Mouse (Mus musculus) hindbrain, embryonic 13.5 days (tissue): Measurements from ENCODE around the gene Phactr3. TPM values are rescaled to one million over a fixed set of nuclear protein-coding genes. Genes with fewer than 3 reads are reported as not detected.

Source experiments
- ATAC-seq: fragments of 200-750 bp; cut with Nextera tagmentation; 2 replicates; pipeline ENCODE4 v1.8.0; 2017; ENCODE audit warnings: moderate TSS enrichment; ENCODE audit not compliant: low FRiP score
- H3K27ac ChIP-seq: fragments of 300-500 bp; sonication (generic); 2 replicates; pipeline ENCODE4 v1.5.1; 2015; ENCODE audit warnings: inconsistent platforms, mild to moderate bottlenecking, moderate library complexity
- H3K27me3 ChIP-seq: fragments of 300-500 bp; sonication (generic); 2 replicates; pipeline ENCODE4 v1.6.1; 2015; ENCODE audit warnings: mild to moderate bottlenecking, inconsistent platforms
- H3K36me3 ChIP-seq: fragments of 300-500 bp; sonication (generic); 2 replicates; pipeline ENCODE4 v1.6.1; 2015; ENCODE audit warnings: mild to moderate bottlenecking, inconsistent platforms
- H3K4me1 ChIP-seq: fragments of 300-500 bp; sonication (generic); replicated peaks from 2 replicates; pipeline ENCODE4 v1.6.1; 2015; ENCODE audit warnings: inconsistent platforms
- H3K4me2 ChIP-seq: fragments of 300-500 bp; sonication (generic); 2 replicates; pipeline ENCODE4 v1.6.1; 2015; ENCODE audit warnings: inconsistent platforms, mild to moderate bottlenecking, moderate library complexity
- H3K4me3 ChIP-seq: fragments of 300-500 bp; sonication (generic); 2 replicates; pipeline ENCODE4 v1.5.1; 2015; ENCODE audit warnings: mild to moderate bottlenecking, inconsistent platforms
- H3K9ac ChIP-seq: fragments of 300-500 bp; sonication (generic); 2 replicates; pipeline ENCODE4 v1.6.1; 2015; ENCODE audit warnings: mild to moderate bottlenecking, inconsistent platforms
- H3K9me3 ChIP-seq: fragments of 300-500 bp; sonication (generic); 2 replicates; pipeline ENCODE4 v1.6.1; 2016; ENCODE audit warnings: inconsistent platforms
- WGBS: fragments of 180-500 bp; shearing (Covaris S2); methylation state at CpG from one replicate; pipeline ENCODE4 v1.1.7; 2015; 5-methylcytosine and 5-hydroxymethylcytosine counted together
- polyA plus RNA-seq: library from polyadenylated mRNA; unstranded; fragments of >200 nt; fragmentation: Nextera tagmentation; extraction: Ambion mirVana; gene quantifications from 2 replicates; pipeline ENCODE4 v1.2.1, GENCODE M21; 2015

The Phactr3 gene
- polyA plus RNA-seq, 1 experiment from 2014 or later = 42.1 TPM

- 82% methylated on average over 8 of the region's 8 CpGs for WGBS
- no peaks in the 10 kb centered on the region for H3K36me3 ChIP-seq
- H3K9me3 ChIP-seq = no peaks in the 10 kb centered on the region
- no peak for ATAC-seq
- no peaks in the 10 kb centered on the region; the same call in 1 of the 2 replicates for H3K4me1 ChIP-seq
- H3K4me3 ChIP-seq = no peak overlapping the region
- peaks cover 10% of the 10 kb centered on the region for H3K27me3 ChIP-seq
- no peak overlapping the region for H3K4me2 ChIP-seq
- H3K27ac ChIP-seq = no peak overlapping the region
- H3K9ac ChIP-seq = no peak overlapping the region
Observed at GRCm38 (mm10) chr2:178125427-178125826, 6.7 kb downstream of the Phactr3 start.

- 93% methylated on average over 7 of the region's 7 CpGs for WGBS
- no peak overlapping the region for H3K4me2 ChIP-seq
- H3K27ac ChIP-seq = no peak overlapping the region
- 0 out of 2 replicates have a peak, but pooled peaks cover 2% of the 10 kb centered on the region for H3K27me3 ChIP-seq
- no peaks in the 10 kb centered on the region; the same call in 1 of the 2 replicates for H3K4me1 ChIP-seq
- no peak overlapping the region for H3K9ac ChIP-seq
- no peak for ATAC-seq
- H3K9me3 ChIP-seq = no peaks in the 10 kb centered on the region
- H3K36me3 ChIP-seq = no peaks in the 10 kb centered on the region
- H3K4me3 ChIP-seq = no peak overlapping the region
Observed at GRCm38 (mm10) chr2:178126041-178126820, 7.5 kb downstream of the Phactr3 start.

GRCm38 (mm10) chr2:178128594-178128993 lies 9.8 kb downstream of the Phactr3 start:
- ATAC-seq = no peak
- WGBS = 79% methylated on average over 5 of the region's 5 CpGs
- H3K4me1 ChIP-seq = no peaks in the 10 kb centered on the region
- no peaks in the 10 kb centered on the region for H3K9me3 ChIP-seq
- H3K4me3 ChIP-seq = no peak overlapping the region
- H3K27me3 ChIP-seq = no peaks in the 10 kb centered on the region
- no peak overlapping the region for H3K9ac ChIP-seq
- no peak overlapping the region for H3K4me2 ChIP-seq
- no peak overlapping the region for H3K27ac ChIP-seq
- no peaks in the 10 kb centered on the region for H3K36me3 ChIP-seq

GRCm38 (mm10) chr2:178129161-178129560 lies 10.4 kb downstream of the Phactr3 start:
- Histone ChIP-seq H3K9ac (no peak overlapping the region), H3K36me3 (no peaks in the 10 kb centered on the region), H3K9me3 (no peaks in the 10 kb centered on the region), H3K27ac (no peak overlapping the region), H3K27me3 (no peaks in the 10 kb centered on the region), H3K4me2 (no peak overlapping the region), H3K4me1 (no peaks in the 10 kb centered on the region), H3K4me3 (no peak overlapping the region)
- WGBS = 69% methylated on average over 4 of the region's 4 CpGs
- ATAC-seq = no peak

- H3K4me3 ChIP-seq = no peak overlapping the region
- H3K27ac ChIP-seq = no peak overlapping the region
- WGBS = 92% methylated on average over 2 of the region's 2 CpGs
- no peak for ATAC-seq
- H3K9ac ChIP-seq = no peak overlapping the region
- no peaks in the 10 kb centered on the region for H3K27me3 ChIP-seq
- no peaks in the 10 kb centered on the region for H3K9me3 ChIP-seq
- H3K36me3 ChIP-seq = no peaks in the 10 kb centered on the region
- no peak overlapping the region for H3K4me2 ChIP-seq
- H3K4me1 ChIP-seq = no peaks in the 10 kb centered on the region
Observed at GRCm38 (mm10) chr2:178129676-178130075, 10.9 kb downstream of the Phactr3 start.

- Histone ChIP-seq H3K4me3 (no peak overlapping the region), H3K9me3 (no peaks in the 10 kb centered on the region), H3K4me1 (no peaks in the 10 kb centered on the region), H3K36me3 (no peaks in the 10 kb centered on the region), H3K9ac (no peak overlapping the region), H3K27ac (no peak overlapping the region), H3K27me3 (no peaks in the 10 kb centered on the region), H3K4me2 (no peak overlapping the region)
- ATAC-seq = no peak
- WGBS = 92% methylated on average over 5 of the region's 5 CpGs
Observed at GRCm38 (mm10) chr2:178130536-178130935, 11.8 kb downstream of the Phactr3 start.

GRCm38 (mm10) chr2:178131011-178131410 lies 12.2 kb downstream of the Phactr3 start:
- WGBS = 80% methylated on average over 5 of the region's 5 CpGs
- Histone ChIP-seq H3K4me3 (no peak overlapping the region), H3K4me1 (no peaks in the 10 kb centered on the region), H3K36me3 (no peaks in the 10 kb centered on the region), H3K9ac (no peak overlapping the region), H3K27me3 (no peaks in the 10 kb centered on the region), H3K9me3 (no peaks in the 10 kb centered on the region), H3K27ac (no peak overlapping the region), H3K4me2 (no peak overlapping the region)
- no peak for ATAC-seq

- Histone ChIP-seq H3K4me2 (no peak overlapping the region), H3K4me3 (no peak overlapping the region), H3K9ac (no peak overlapping the region), H3K9me3 (no peaks in the 10 kb centered on the region), H3K36me3 (no peaks in the 10 kb centered on the region), H3K27me3 (no peaks in the 10 kb centered on the region), H3K27ac (no peak overlapping the region), H3K4me1 (no peaks in the 10 kb centered on the region)
- ATAC-seq = no peak
- WGBS = 94% methylated on average over 5 of the region's 5 CpGs
Observed at GRCm38 (mm10) chr2:178131606-178132365, 13.0 kb downstream of the Phactr3 start.

- 0 out of 2 replicates have a peak, but pooled peaks cover 2% of the 10 kb centered on the region for H3K27me3 ChIP-seq
- no peaks in the 10 kb centered on the region for H3K4me1 ChIP-seq
- no peak for ATAC-seq
- no peak overlapping the region for H3K9ac ChIP-seq
- no peak overlapping the region for H3K4me2 ChIP-seq
- H3K36me3 ChIP-seq = no peaks in the 10 kb centered on the region
- no peaks in the 10 kb centered on the region for H3K9me3 ChIP-seq
- 27% methylated on average over 4 of the region's 4 CpGs for WGBS
- no peak overlapping the region for H3K4me3 ChIP-seq
- no peak overlapping the region for H3K27ac ChIP-seq
Observed at GRCm38 (mm10) chr2:178135713-178136112, 16.9 kb downstream of the Phactr3 start.

- no peak for ATAC-seq
- WGBS = 8% methylated on average over 3 of the region's 3 CpGs
- Histone ChIP-seq H3K36me3 (no peaks in the 10 kb centered on the region), H3K4me3 (no peak overlapping the region), H3K9me3 (no peaks in the 10 kb centered on the region), H3K27ac (no peak overlapping the region), H3K4me1 (peaks cover 4% of the 10 kb centered on the region), H3K9ac (no peak overlapping the region), H3K4me2 (no peak overlapping the region), H3K27me3 (0 out of 2 replicates have a peak, but pooled peaks cover 2% of the 10 kb centered on the region)
Observed at GRCm38 (mm10) chr2:178137518-178137917, 18.7 kb downstream of the Phactr3 start.

GRCm38 (mm10) chr2:178141489-178141922 lies 22.7 kb downstream of the Phactr3 start:
- peak; percentile 74 for ATAC-seq
- 4% methylated on average over 10 of the region's 10 CpGs for WGBS

GRCm38 (mm10) chr2:178142291-178143023 lies 23.7 kb downstream of the Phactr3 start:
- H3K4me2 ChIP-seq = peak overlapping the region; percentile 86
- H3K27me3 ChIP-seq = 0 out of 2 replicates have a peak, but pooled peaks cover 2% of the 10 kb centered on the region
- H3K27ac ChIP-seq = peak overlapping the region; percentile 95
- WGBS = 12% methylated on average over 38 of the region's 42 CpGs
- peaks cover 16% of the 10 kb centered on the region; the same call in 1 of the 2 replicates for H3K36me3 ChIP-seq
- H3K9ac ChIP-seq = peak overlapping the region; percentile 97
- no peaks in the 10 kb centered on the region for H3K9me3 ChIP-seq
- peaks cover 50% of the 10 kb centered on the region for H3K4me1 ChIP-seq
- peak overlapping the region; percentile 74 for H3K4me3 ChIP-seq
- peak; percentile 46 for ATAC-seq

More at GRCm38 (mm10) chr2:178141489-178141922, 22.7 kb downstream of the Phactr3 start:
- Histone ChIP-seq H3K27me3 (0 out of 2 replicates have a peak, but pooled peaks cover 2% of the 10 kb centered on the region), H3K9me3 (no peaks in the 10 kb centered on the region), H3K4me3 (peak overlapping the region; percentile 74), H3K9ac (peak overlapping the region; percentile 97), H3K27ac (peak overlapping the region; percentile 95), H3K4me2 (peak overlapping the region; percentile 86), H3K4me1 (peaks cover 44% of the 10 kb centered on the region), H3K36me3 (peaks cover 8% of the 10 kb centered on the region; the same call in 1 of the 2 replicates)
